Mouse (Mus musculus) kidney, postnatal 25 days (tissue): ENCODE results near the gene Nav2.
A peak's percentile ranks its signal among the peaks of the same experiment; 100 is the strongest.

ENCODE experiments used
- DNase-seq, 2 experiments: peaks; one replicate each; pipeline ENCODE4 v3.0.0; 2021; ENCODE audit warnings: mixed read lengths in 2 of 2

Gene Nav2

GRCm38 (mm10) chr7:49415131-49415530 is 506.6 kb downstream of the Nav2 start:
- DNase-seq, result no peak

GRCm38 (mm10) chr7:49415716-49416115 is 507.2 kb downstream of the Nav2 start:
- no peak for DNase-seq

GRCm38 (mm10) chr7:49418841-49419240 is 510.3 kb downstream of the Nav2 start:
- DNase-seq, result no peak

- DNase-seq, result no peak
Observed at GRCm38 (mm10) chr7:49420139-49420802, 511.8 kb downstream of the Nav2 start.

GRCm38 (mm10) chr7:49421261-49421660 is 512.7 kb downstream of the Nav2 start:
- DNase-seq, result no peak

- no peak for DNase-seq
Observed at GRCm38 (mm10) chr7:49423943-49424342, 515.4 kb downstream of the Nav2 start.

- DNase-seq, result peak in 1 of 2 experiments; percentile 74
Observed at GRCm38 (mm10) chr7:49426060-49426459, 517.5 kb downstream of the Nav2 start.

- peak in 1 of 2 experiments; percentile 30 for DNase-seq
Observed at GRCm38 (mm10) chr7:49427843-49428242, 519.3 kb downstream of the Nav2 start.

GRCm38 (mm10) chr7:49428947-49429346 is 520.4 kb downstream of the Nav2 start:
- no peak for DNase-seq

- no peak for DNase-seq
Observed at GRCm38 (mm10) chr7:49430808-49431207, 522.3 kb downstream of the Nav2 start.

- no peak for DNase-seq
Observed at GRCm38 (mm10) chr7:49433945-49434344, 525.4 kb downstream of the Nav2 start.

GRCm38 (mm10) chr7:49436492-49436891 is 528.0 kb downstream of the Nav2 start:
- no peak for DNase-seq

GRCm38 (mm10) chr7:49437901-49438300 is 529.4 kb downstream of the Nav2 start:
- no peak for DNase-seq

GRCm38 (mm10) chr7:49439136-49439535 is 530.6 kb downstream of the Nav2 start:
- DNase-seq, result peak in 1 of 2 experiments; percentile 46

- DNase-seq, result no peak
Observed at GRCm38 (mm10) chr7:49440333-49440969, 531.9 kb downstream of the Nav2 start.

GRCm38 (mm10) chr7:49442174-49442573 is 533.7 kb downstream of the Nav2 start:
- DNase-seq, result no peak

- DNase-seq, result no peak
Observed at GRCm38 (mm10) chr7:49448580-49448979, 540.1 kb downstream of the Nav2 start.

- DNase-seq, result no peak
Observed at GRCm38 (mm10) chr7:49450261-49451141, 542.0 kb downstream of the Nav2 start.

GRCm38 (mm10) chr7:49451240-49451639 is 542.7 kb downstream of the Nav2 start:
- no peak for DNase-seq

GRCm38 (mm10) chr7:49452274-49452673 is 543.8 kb downstream of the Nav2 start:
- no peak for DNase-seq

GRCm38 (mm10) chr7:49454601-49455000 is 546.1 kb downstream of the Nav2 start:
- DNase-seq, result no peak

- peak; percentile 70 to 78 for DNase-seq
Observed at GRCm38 (mm10) chr7:49456148-49456547, 547.6 kb downstream of the Nav2 start.

- peak in 1 of 2 experiments; percentile 58 for DNase-seq
Observed at GRCm38 (mm10) chr7:49457398-49457797, 548.9 kb downstream of the Nav2 start.

GRCm38 (mm10) chr7:49457890-49458289 is 549.4 kb downstream of the Nav2 start:
- no peak for DNase-seq
